In the genomic region with DNA sequence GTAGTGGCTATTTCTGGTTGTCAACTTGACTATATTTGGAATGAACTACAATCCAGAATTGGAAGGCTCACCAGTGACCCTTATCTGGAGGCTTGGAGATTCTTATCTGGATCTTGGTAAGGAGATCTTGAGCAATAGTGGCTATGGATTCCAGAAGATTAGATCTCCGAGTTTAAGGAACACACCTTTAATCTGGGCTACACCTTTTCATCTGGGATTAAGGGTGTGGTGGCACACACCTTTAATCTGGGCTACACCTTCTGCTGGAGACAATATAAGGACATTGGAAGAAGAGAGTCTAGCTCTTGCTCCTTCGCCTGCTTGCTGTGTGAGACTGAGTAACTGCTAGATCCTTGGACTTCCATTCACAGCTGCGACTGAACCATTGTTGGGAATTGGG, we compare ENCODE assay signal across 7 mouse cellular contexts. TPM values are rescaled to one million over a fixed set of nuclear protein-coding genes. Genes with fewer than 3 reads are reported as not detected.
DNase-seq lines count a peak whose midpoint lies in the region; ATAC-seq and TF ChIP-seq lines count a peak whose summit lies in the region.
"Not testable (repeated sequence)": the region's sequence is repeated elsewhere in the genome, so short reads cannot be mapped to it uniquely, and the experiment has no call there.

TSS of gene Atf7ip (plus strand) at position 301 of the 400 bp plus-strand sequence.

- not testable (repeated sequence) for TF ChIP-seq POLR2A in heart, adult 2 months (IDR thresholded peaks at IDR 0.05; ENCODE audit: insufficient read depth, low read depth, low read length)

- ATAC-seq in forebrain, embryonic 11.5 days (replicated peaks; ENCODE audit: low FRiP score); hindbrain, embryonic 13.5 days (ENCODE audit: low FRiP score); liver, embryonic 15.5 days (ENCODE audit: insufficient read depth); midbrain, postnatal 0 days (ENCODE audit: low FRiP score): not testable (repeated sequence)

- H3K27ac ChIP-seq in forebrain, embryonic 11.5 days (ENCODE audit: low read depth, low read length); heart, adult 2 months; hindbrain, embryonic 13.5 days; liver, embryonic 15.5 days (replicated peaks); midbrain, postnatal 0 days (ENCODE audit: low read depth, low read length): not testable (repeated sequence)

- not testable (repeated sequence) for H3K9me3 ChIP-seq in forebrain, embryonic 11.5 days (ENCODE audit: control insufficient read depth, low read length); hindbrain, embryonic 13.5 days; liver, embryonic 15.5 days (replicated peaks); midbrain, postnatal 0 days (ENCODE audit: low read length)

- intact Hi-C loops in heart, adult 2 months (cut with DNase I), result not testable (repeated sequence)

- WGBS in forebrain, embryonic 11.5 days, result 95% methylated on average over 2 of the region's 3 CpGs
- WGBS in heart, adult 2 months, result 83% methylated on average over 3 of the region's 3 CpGs
- 86% methylated on average over 3 of the region's 3 CpGs for WGBS in hindbrain, embryonic 13.5 days
- WGBS in liver, embryonic 15.5 days (ENCODE audit: insufficient replicate concordance), result 71% methylated on average over 3 of the region's 3 CpGs
- 74% methylated on average over 3 of the region's 3 CpGs for WGBS in midbrain, postnatal 0 days

- H3K4me2 ChIP-seq in forebrain, embryonic 11.5 days (ENCODE audit: low read depth, low read length, severe bottlenecking); hindbrain, embryonic 13.5 days; liver, embryonic 15.5 days; midbrain, postnatal 0 days (ENCODE audit: low read depth, low read length, poor library complexity, severe bottlenecking): not testable (repeated sequence)

- TF ChIP-seq EP300 in heart, adult 2 months (IDR thresholded peaks at IDR 0.05; ENCODE audit: insufficient read depth, low read depth, low read length), result not testable (repeated sequence)

- H3K4me3 ChIP-seq in forebrain, embryonic 11.5 days (ENCODE audit: low read depth, low read length); heart, adult 2 months; hindbrain, embryonic 13.5 days; liver, embryonic 15.5 days (replicated peaks); midbrain, postnatal 0 days (ENCODE audit: low read depth, low read length): not testable (repeated sequence)

- not testable (repeated sequence) for H3K4me1 ChIP-seq in forebrain, embryonic 11.5 days (replicated peaks; ENCODE audit: control insufficient read depth, insufficient read depth, low read length); heart, adult 2 months (ENCODE audit: control insufficient read depth, insufficient read depth, low read length); hindbrain, embryonic 13.5 days (replicated peaks); liver, embryonic 15.5 days (replicated peaks); midbrain, postnatal 0 days (ENCODE audit: insufficient read depth, low read length)

- H3K79me2 ChIP-seq in heart, adult 2 months (replicated peaks; ENCODE audit: control insufficient read depth, insufficient read depth, low read length), result not testable (repeated sequence)

- not testable (repeated sequence) for H3K36me3 ChIP-seq in forebrain, embryonic 11.5 days (ENCODE audit: control insufficient read depth, insufficient read depth, low read length); heart, adult 2 months (ENCODE audit: control insufficient read depth, insufficient read depth, low read length); hindbrain, embryonic 13.5 days; liver, embryonic 15.5 days (replicated peaks); midbrain, postnatal 0 days (ENCODE audit: insufficient read depth, low read length)

- not testable (repeated sequence) for H3K27me3 ChIP-seq in forebrain, embryonic 11.5 days (ENCODE audit: control insufficient read depth, insufficient read depth, low read length); heart, adult 2 months (ENCODE audit: control insufficient read depth, insufficient read depth, low read length); hindbrain, embryonic 13.5 days; liver, embryonic 15.5 days; midbrain, postnatal 0 days (ENCODE audit: insufficient read depth, low read length)

- not testable (repeated sequence) for H3K9ac ChIP-seq in forebrain, embryonic 11.5 days (ENCODE audit: low read length); heart, adult 2 months (ENCODE audit: low read depth, low read length); hindbrain, embryonic 13.5 days; liver, embryonic 15.5 days; midbrain, postnatal 0 days (replicated peaks; ENCODE audit: low read length, poor library complexity, severe bottlenecking)

- TF ChIP-seq CTCF in heart, adult 2 months (IDR thresholded peaks at IDR 0.05); midbrain, postnatal 0 days (IDR thresholded peaks at IDR 0.05): not testable (repeated sequence)

- DNase-seq in adrenal gland, postnatal 36 days; forebrain, embryonic 11.5 days (ENCODE audit: low spot score); heart, adult 2 months; layer of hippocampus, postnatal 25 days (ENCODE audit: extremely low spot score in 1 of 2, low spot score in 1 of 2); midbrain, postnatal 0 days (ENCODE audit: low spot score): not testable (repeated sequence)

RNA-seq across cellular contexts. Expression of gene Atf7ip, which starts in this region (rescaled TPM):
- 10 to 100 TPM; 54.0 to 74.3 TPM for total RNA-seq in adrenal gland, postnatal 36 days (2021)
- polyA plus RNA-seq in forebrain, embryonic 11.5 days (2014; fragmentation: Nextera tagmentation; extraction: Ambion mirVana), result 57.8 and 66.6 TPM in 2 replicates
- total RNA-seq in heart, adult 2 months (2021), result 10 to 100 TPM; 73.1 to 88.0 TPM
- polyA plus RNA-seq in heart, adult 2 months (2012; rRNA removed), result 21.4 and 31.7 TPM in 2 replicates
- 43.3 and 43.5 TPM in 2 replicates for polyA plus RNA-seq in hindbrain, embryonic 13.5 days (2015; fragmentation: Nextera tagmentation; extraction: Ambion mirVana)
- total RNA-seq in layer of hippocampus, postnatal 25 days (2021), result 100 to 1,000 TPM; 105 to 131 TPM
- polyA plus RNA-seq in liver, embryonic 15.5 days (2015; fragmentation: Nextera tagmentation; extraction: Ambion mirVana), result 14.6 and 17.7 TPM in 2 replicates
- 43.1 and 55.2 TPM in 2 replicates for total RNA-seq in midbrain, postnatal 0 days (2014; rRNA removed)
- 18.9 and 28.7 TPM in 2 replicates for polyA plus RNA-seq in midbrain, postnatal 0 days (2015; fragmentation: Nextera tagmentation; extraction: Ambion mirVana)
